Mouse (Mus musculus) hindbrain, postnatal 0 days (tissue): ENCODE measurements around the gene Phb. TPM values are rescaled to one million over a fixed set of nuclear protein-coding genes. Genes with fewer than 3 reads are reported as not detected.

Source experiments
- ATAC-seq: fragments of 200-750 bp; cut with Nextera tagmentation; 2 replicates; pipeline ENCODE4 v1.8.0; 2017; ENCODE audit warnings: mild to moderate bottlenecking, moderate TSS enrichment, moderate library complexity
- DNase-seq: peaks from one replicate; pipeline ENCODE4 v3.0.0-alpha.2; 2015; ENCODE audit warnings: low spot score
- H3K27ac ChIP-seq: fragments of 300-500 bp; sonication (generic); 2 replicates; pipeline ENCODE4 v1.5.1; 2014; ENCODE audit warnings: mild to moderate bottlenecking
- H3K27me3 ChIP-seq: fragments of 300-500 bp; sonication (generic); 2 replicates; pipeline ENCODE4 v1.6.1; 2014; ENCODE audit warnings: low read length, mixed read lengths; ENCODE audit not compliant: insufficient read depth
- H3K36me3 ChIP-seq: fragments of 300-500 bp; sonication (generic); 2 replicates; pipeline ENCODE4 v1.6.1; 2014; ENCODE audit warnings: low read length, mixed read lengths; ENCODE audit not compliant: insufficient read depth
- H3K4me1 ChIP-seq: fragments of 300-500 bp; sonication (generic); 2 replicates; pipeline ENCODE4 v1.6.1; 2014; ENCODE audit warnings: antibody characterized with exemption, low read length, mixed read lengths; ENCODE audit not compliant: insufficient read depth
- H3K4me2 ChIP-seq: fragments of 300-500 bp; sonication (generic); 2 replicates; pipeline ENCODE4 v1.6.1; 2014; ENCODE audit warnings: low read depth, mild to moderate bottlenecking, low read length, moderate library complexity, mixed read lengths
- H3K4me3 ChIP-seq: fragments of 300-500 bp; sonication (generic); 2 replicates; pipeline ENCODE4 v1.5.1; 2014; ENCODE audit warnings: low read length
- H3K9ac ChIP-seq: fragments of 300-500 bp; sonication (generic); replicated peaks from 2 replicates; pipeline ENCODE4 v1.6.1; 2014; ENCODE audit warnings: mild to moderate bottlenecking, low read length, moderate library complexity, mixed read lengths
- H3K9me3 ChIP-seq: fragments of 300-500 bp; sonication (generic); 2 replicates; pipeline ENCODE4 v1.6.1; 2016; ENCODE audit warnings: low read length, mixed read lengths
- CTCF ChIP-seq: IDR thresholded peaks from 2 replicates; pipeline ENCODE4 v1.5.1; 2016; ENCODE audit warnings: antibody characterized with exemption, control low read depth, low read depth
- WGBS: fragments of 180-500 bp; shearing (Covaris S2); extraction: QIAGEN DNeasy Blood & Tissue Kit; methylation state at CpG from one replicate; pipeline ENCODE4 v1.1.7; 2014; 5-methylcytosine and 5-hydroxymethylcytosine counted together
- polyA plus RNA-seq: library from polyadenylated mRNA; unstranded; fragments of >200 nt; fragmentation: Nextera tagmentation; extraction: Ambion mirVana; gene quantifications from 2 replicates; pipeline ENCODE4 v1.2.1, GENCODE M21; 2015
- total RNA-seq: library from RNA; depleted of rRNA; stranded (reverse); fragments of >200 nt; gene quantifications from 2 replicates; pipeline ENCODE4 v1.2.3, GENCODE M21; 2014

The Phb gene
- total and polyA plus RNA-seq, 2 experiments from 2014 or later = 156 to 214 TPM

DNA sequence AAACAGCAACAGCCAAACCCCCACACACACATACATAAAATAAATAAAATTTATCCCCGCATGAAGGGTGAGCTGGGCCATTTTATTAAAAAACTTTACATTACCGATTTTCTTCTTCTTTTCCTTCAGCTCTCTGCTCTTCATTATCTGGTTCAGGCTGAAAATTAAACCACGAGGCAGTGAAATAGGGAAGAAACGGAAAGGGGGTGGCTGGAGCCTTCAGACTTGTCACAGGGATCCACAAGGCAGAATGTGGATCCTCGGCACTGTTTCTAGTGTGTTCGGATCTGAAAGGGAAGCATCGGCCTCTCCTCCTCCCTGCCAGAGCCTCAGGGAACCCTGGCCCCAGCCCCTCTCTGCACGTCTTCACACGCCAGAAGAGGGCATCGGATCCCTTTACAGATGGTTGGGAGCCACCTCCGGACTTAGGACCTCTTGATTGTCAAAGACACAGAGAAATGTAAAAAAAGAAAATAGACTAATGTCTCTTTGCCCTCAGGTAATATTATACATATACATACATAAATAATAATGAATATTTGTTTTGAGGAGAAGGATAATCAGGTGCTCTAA, 20.4 kb downstream of the Phb start:
- Histone ChIP-seq H3K4me2 (no peak overlapping the region), H3K27ac (no peak overlapping the region), H3K9me3 (no peaks in the 10 kb centered on the region), H3K27me3 (no peaks in the 10 kb centered on the region), H3K36me3 (no peaks in the 10 kb centered on the region), H3K4me1 (no peaks in the 10 kb centered on the region), H3K4me3 (no peak overlapping the region), H3K9ac (no peak overlapping the region)
- no peak for DNase-seq
- ATAC-seq = no peak
- WGBS = 44% methylated on average over 11 of the region's 11 CpGs
- TF ChIP-seq CTCF = peak; percentile 29

DNA sequence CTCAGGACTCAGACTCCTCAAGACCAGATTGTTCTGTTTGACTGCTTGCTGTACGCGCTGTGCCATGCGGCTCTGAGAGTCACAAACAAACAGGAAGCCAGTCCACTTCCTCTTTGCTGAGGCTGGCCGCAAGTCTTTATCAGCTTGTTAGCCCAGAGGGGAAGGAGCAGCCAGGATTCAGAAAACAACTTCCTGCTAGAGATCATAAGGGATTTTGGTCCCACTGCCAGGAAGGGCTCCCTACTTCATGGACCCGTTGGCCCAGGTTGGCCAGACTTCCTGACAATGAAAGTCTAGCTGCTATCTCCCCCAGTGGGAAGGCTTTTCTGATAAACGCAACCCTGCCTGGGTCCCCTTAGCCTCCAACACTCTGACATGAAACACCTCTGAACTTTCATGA, 21.8 kb downstream of the Phb start:
- no peak for TF ChIP-seq CTCF
- no peaks in the 10 kb centered on the region for H3K27me3 ChIP-seq
- DNase-seq (no peak), ATAC-seq (no peak)
- H3K4me2 ChIP-seq = no peak overlapping the region
- no peak overlapping the region for H3K9ac ChIP-seq
- H3K4me1 ChIP-seq = no peaks in the 10 kb centered on the region
- WGBS = 82% methylated on average over 6 of the region's 6 CpGs
- no peaks in the 10 kb centered on the region for H3K36me3 ChIP-seq
- 0 out of 2 replicates have a peak overlapping the region, but pooled peaks have one; percentile 3 for H3K27ac ChIP-seq
- no peak overlapping the region for H3K4me3 ChIP-seq
- no peaks in the 10 kb centered on the region for H3K9me3 ChIP-seq

DNA sequence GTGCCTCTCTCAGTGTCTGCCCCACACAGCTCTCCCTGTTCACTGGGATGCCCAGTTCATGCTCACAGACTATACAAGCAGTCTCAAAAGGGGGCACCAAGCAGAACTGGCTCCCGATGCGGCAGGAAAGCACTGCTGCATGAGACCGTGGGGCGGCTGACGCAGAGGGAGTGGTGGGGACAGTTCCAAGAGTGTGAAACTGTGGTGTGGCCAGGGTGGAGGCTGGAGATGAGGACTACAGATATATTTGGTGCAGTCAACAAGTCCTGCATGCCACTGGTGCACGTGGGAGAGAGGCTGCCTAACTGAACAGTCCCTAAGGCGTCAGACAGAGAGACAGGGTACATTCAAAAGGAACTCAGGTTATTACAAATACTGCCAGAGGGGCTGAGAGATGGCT, 22.2 kb downstream of the Phb start:
- H3K27me3 ChIP-seq = no peaks in the 10 kb centered on the region
- TF ChIP-seq CTCF = no peak
- no peaks in the 10 kb centered on the region for H3K4me1 ChIP-seq
- no peak overlapping the region for H3K27ac ChIP-seq
- H3K4me2 ChIP-seq = no peak overlapping the region
- WGBS = 71% methylated on average over 7 of the region's 7 CpGs
- H3K9me3 ChIP-seq = no peaks in the 10 kb centered on the region
- H3K36me3 ChIP-seq = no peaks in the 10 kb centered on the region
- no peak overlapping the region for H3K4me3 ChIP-seq
- ATAC-seq = no peak
- no peak for DNase-seq
- no peak overlapping the region for H3K9ac ChIP-seq

DNA sequence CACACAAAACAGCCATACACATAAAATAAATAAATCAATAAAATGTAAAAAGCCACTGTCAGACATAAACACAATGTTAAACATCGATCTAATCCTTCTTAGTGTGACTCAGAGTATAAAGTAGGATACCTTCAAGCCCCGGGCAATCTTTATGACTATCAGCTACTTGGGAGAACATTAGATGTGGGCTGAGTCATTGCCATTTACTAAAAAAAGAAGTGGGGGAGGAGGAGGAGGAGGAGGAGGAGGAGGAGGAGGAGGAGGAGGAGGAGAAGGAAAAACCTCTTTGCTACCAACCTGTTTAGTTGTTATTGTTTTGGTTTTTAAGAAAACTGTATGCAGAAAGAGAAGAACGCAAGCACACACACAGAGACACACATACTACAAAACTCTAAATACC, 22.8 kb downstream of the Phb start:
- no peak for TF ChIP-seq CTCF
- H3K9ac ChIP-seq = no peak overlapping the region
- DNase-seq = no peak
- no peaks in the 10 kb centered on the region for H3K4me1 ChIP-seq
- no peaks in the 10 kb centered on the region for H3K36me3 ChIP-seq
- no peak overlapping the region for H3K4me3 ChIP-seq
- ATAC-seq = no peak
- WGBS = 91% methylated on average over 3 of the region's 3 CpGs
- H3K27me3 ChIP-seq = no peaks in the 10 kb centered on the region
- H3K4me2 ChIP-seq = no peak overlapping the region
- no peaks in the 10 kb centered on the region for H3K9me3 ChIP-seq
- no peak overlapping the region for H3K27ac ChIP-seq

DNA sequence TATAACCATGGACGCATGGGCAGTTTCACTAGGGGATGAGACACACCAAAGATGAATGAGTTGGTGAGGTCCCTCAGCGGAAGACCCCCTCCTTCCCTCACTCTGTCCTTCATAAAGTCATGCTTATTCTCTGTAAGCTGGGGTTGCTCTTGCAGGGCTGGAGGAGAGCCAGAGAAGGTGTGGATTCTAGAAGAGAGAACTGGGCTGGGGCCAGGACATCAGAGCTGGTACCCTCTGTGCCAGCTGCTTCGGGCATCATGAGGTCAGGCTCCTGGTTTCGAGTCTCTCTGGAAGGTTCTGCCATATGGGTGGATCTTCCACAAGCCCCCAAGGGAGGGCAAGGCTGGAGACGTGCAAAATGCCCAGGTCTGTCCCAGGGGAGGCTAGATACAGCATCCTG, 31.8 kb downstream of the Phb start:
- no peak overlapping the region for H3K9ac ChIP-seq
- ATAC-seq (no peak), DNase-seq (no peak)
- H3K4me2 ChIP-seq = no peak overlapping the region
- no peaks in the 10 kb centered on the region for H3K36me3 ChIP-seq
- H3K4me3 ChIP-seq = no peak overlapping the region
- no peaks in the 10 kb centered on the region for H3K9me3 ChIP-seq
- WGBS = 71% methylated on average over 5 of the region's 5 CpGs
- no peaks in the 10 kb centered on the region for H3K4me1 ChIP-seq
- no peak overlapping the region for H3K27ac ChIP-seq
- H3K27me3 ChIP-seq = no peaks in the 10 kb centered on the region
- TF ChIP-seq CTCF = no peak

DNA sequence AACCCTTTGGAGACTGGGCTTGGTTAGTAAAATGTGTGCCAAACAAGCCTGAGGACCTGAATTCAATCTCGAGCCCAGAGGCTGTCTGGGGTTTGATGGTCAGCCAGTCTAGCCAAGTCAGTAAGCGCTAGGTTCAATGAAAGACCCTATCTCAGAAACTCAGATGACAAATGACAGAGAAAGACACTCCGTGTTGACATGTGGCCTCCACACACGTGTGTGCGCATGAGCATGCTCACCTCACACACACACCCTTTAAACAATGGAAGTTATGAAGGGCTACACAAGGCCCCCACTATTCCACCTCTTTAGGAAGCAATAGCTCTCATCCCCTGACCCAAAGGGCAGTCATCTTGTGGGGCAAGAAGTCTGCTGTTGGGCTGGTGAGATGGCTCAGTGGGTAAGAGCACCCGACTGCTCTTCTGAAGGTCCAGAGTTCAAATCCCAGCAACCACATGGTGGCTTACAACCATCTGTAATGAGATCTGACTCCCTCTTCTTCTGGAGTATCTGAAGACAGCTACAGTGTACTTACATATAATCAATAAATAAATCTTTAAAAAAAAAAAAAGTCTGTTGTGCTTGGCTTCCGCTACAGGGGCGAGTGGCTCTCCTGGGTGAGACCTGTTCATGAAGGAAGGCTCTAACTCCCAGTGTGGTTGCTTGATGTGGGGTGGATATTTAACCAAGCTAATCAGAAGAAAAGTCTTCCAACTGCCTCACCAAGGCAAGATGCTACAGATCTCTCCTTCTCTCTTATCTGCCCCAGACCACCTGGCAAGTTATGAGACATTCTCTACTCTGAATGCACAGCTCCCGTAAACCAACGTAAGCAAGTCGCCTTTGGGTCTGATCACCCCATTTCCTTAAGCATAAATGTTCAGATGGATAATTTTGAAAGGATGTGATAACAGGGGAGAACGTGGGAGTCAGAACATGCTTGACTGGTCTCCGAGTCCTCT, 34.3 kb downstream of the Phb start:
- no peak overlapping the region for H3K4me2 ChIP-seq
- H3K27ac ChIP-seq = no peak overlapping the region
- no peaks in the 10 kb centered on the region for H3K36me3 ChIP-seq
- no peak for TF ChIP-seq CTCF
- no peaks in the 10 kb centered on the region for H3K9me3 ChIP-seq
- H3K4me3 ChIP-seq = no peak overlapping the region
- ATAC-seq (no peak), DNase-seq (no peak)
- H3K9ac ChIP-seq = no peak overlapping the region
- H3K4me1 ChIP-seq = no peaks in the 10 kb centered on the region
- WGBS = 93% methylated on average over 13 of the region's 13 CpGs
- no peaks in the 10 kb centered on the region for H3K27me3 ChIP-seq
